Mouse (Mus musculus) MEL (cell line): ENCODE measurements around the gene Gpr3. TPM values are rescaled to one million over a fixed set of nuclear protein-coding genes. Genes with fewer than 3 reads are reported as not detected.

Experiments
- DNase-seq: peaks from one replicate; pipeline ENCODE4 v3.0.0; 2011; ENCODE audit warnings: low read depth, low spot score
- H3K27ac ChIP-seq: 2 replicates; pipeline ENCODE4 v1.5.1; 2012; ENCODE audit warnings: low read depth, mild to moderate bottlenecking, control low read depth, low read length, moderate library complexity; ENCODE audit not compliant: control insufficient read depth
- H3K27me3 ChIP-seq, 2 experiments: fragments of 150-350 bp in 1 of 2; sonication (generic) in 1 of 2; 2 replicates each; pipeline ENCODE4 v1.6.1; 2012; ENCODE audit warnings: low read length in 2 of 2, mild to moderate bottlenecking in 2 of 2, improper control_type of control experiment in 1 of 2, moderate library complexity in 1 of 2; ENCODE audit not compliant: insufficient read depth in 2 of 2, control insufficient read depth in 1 of 2
- H3K36me3 ChIP-seq, 2 experiments: 2 replicates each; pipeline ENCODE4 v1.6.1; 2012 to 2014; ENCODE audit warnings: low read length in 2 of 2, improper control_type of control experiment in 1 of 2, inconsistent platforms in 1 of 2, mild to moderate bottlenecking in 1 of 2; ENCODE audit not compliant: insufficient read depth in 2 of 2, control insufficient read depth in 1 of 2
- H3K4me1 ChIP-seq, 2 experiments: fragments of 150-350 bp in 1 of 2; sonication (generic) in 1 of 2; 2 replicates each; pipeline ENCODE4 v1.6.1; 2012; ENCODE audit warnings: low read length in 2 of 2, improper control_type of control experiment in 1 of 2, mild to moderate bottlenecking in 1 of 2; ENCODE audit not compliant: insufficient read depth in 2 of 2, control insufficient read depth in 1 of 2
- H3K4me3 ChIP-seq, 2 experiments: fragments of 150-350 bp in 1 of 2; sonication (generic) in 1 of 2; 2 replicates each; pipeline ENCODE4 v1.5.1; 2012; ENCODE audit warnings: low read depth in 2 of 2, low read length in 2 of 2, mild to moderate bottlenecking in 2 of 2, moderate library complexity in 2 of 2, control low read depth in 1 of 2, improper control_type of control experiment in 1 of 2; ENCODE audit not compliant: control insufficient read depth in 1 of 2, insufficient read depth in 1 of 2
- H3K79me2 ChIP-seq: 2 replicates; pipeline ENCODE4 v1.6.1; 2012; ENCODE audit warnings: mild to moderate bottlenecking, low read length, moderate library complexity; ENCODE audit not compliant: control insufficient read depth, poor library complexity, insufficient read depth
- H3K9ac ChIP-seq: 2 replicates; pipeline ENCODE4 v1.6.1; 2012; ENCODE audit warnings: low read depth, mild to moderate bottlenecking, control low read depth, low read length, moderate library complexity; ENCODE audit not compliant: control insufficient read depth, poor library complexity, severe bottlenecking
- H3K9me3 ChIP-seq: fragments of 150-350 bp; sonication (generic); replicated peaks from 2 replicates; pipeline ENCODE4 v1.6.1; 2012; ENCODE audit warnings: mild to moderate bottlenecking, low read length, improper control_type of control experiment, moderate library complexity; ENCODE audit not compliant: insufficient read depth
- BHLHE40 ChIP-seq: IDR thresholded peaks from 2 replicates; pipeline ENCODE4 v1.6.1; 2012; ENCODE audit warnings: low read depth, mild to moderate bottlenecking, inconsistent platforms, low read length, improper control_type of control experiment, borderline replicate concordance
- CHD1 ChIP-seq: IDR thresholded peaks from 2 replicates; pipeline ENCODE4 v1.6.1; 2012; ENCODE audit warnings: low read depth, mild to moderate bottlenecking, inconsistent platforms, low read length, improper control_type of control experiment
- CTCF ChIP-seq, 3 experiments: IDR thresholded peaks in 2 of 3; conservative IDR thresholded peaks in 1 of 3; 2 replicates each; pipeline ENCODE4 v1.5.1; 2011 to 2012; ENCODE audit warnings: low read length in 3 of 3, low read depth in 2 of 3, mild to moderate bottlenecking in 2 of 3, improper control_type of control experiment in 1 of 3, inconsistent platforms in 1 of 3, mixed read lengths in 1 of 3, moderate library complexity in 1 of 3; ENCODE audit not compliant: control insufficient read depth in 1 of 3, insufficient read depth in 1 of 3, poor library complexity in 1 of 3, severe bottlenecking in 1 of 3
- E2F4 ChIP-seq: IDR thresholded peaks from 2 replicates; pipeline ENCODE4 v1.6.1; 2011; ENCODE audit warnings: low read depth, low read length, improper control_type of control experiment, borderline replicate concordance
- ELF1 ChIP-seq: IDR thresholded peaks from 2 replicates; pipeline ENCODE4 v1.6.1; 2014; ENCODE audit warnings: low read depth, mild to moderate bottlenecking, inconsistent platforms, low read length, improper control_type of control experiment, moderate library complexity
- GABPA ChIP-seq: IDR thresholded peaks from 2 replicates; pipeline ENCODE4 v1.6.1; 2012; ENCODE audit warnings: low read depth, mild to moderate bottlenecking, inconsistent platforms, low read length, improper control_type of control experiment, moderate library complexity
- KAT2A ChIP-seq: conservative IDR thresholded peaks from 2 replicates; pipeline ENCODE4 v1.6.1; 2012; ENCODE audit warnings: low read depth, low read length, improper control_type of control experiment, inconsistent platforms
- MAZ ChIP-seq: IDR thresholded peaks from 2 replicates; pipeline ENCODE4 v1.6.1; 2012; ENCODE audit warnings: low read depth, mild to moderate bottlenecking, inconsistent platforms, low read length, improper control_type of control experiment
- MEF2A ChIP-seq: IDR thresholded peaks from 2 replicates; pipeline ENCODE4 v1.6.1; 2014; ENCODE audit warnings: low read depth, mild to moderate bottlenecking, inconsistent platforms, low read length, improper control_type of control experiment; ENCODE audit not compliant: poor library complexity, insufficient replicate concordance, severe bottlenecking; ENCODE audit errors: extremely low read depth
- MXI1 ChIP-seq: IDR thresholded peaks from 2 replicates; pipeline ENCODE4 v1.6.1; 2011; ENCODE audit warnings: mild to moderate bottlenecking, low read depth, low read length, improper control_type of control experiment
- MYB ChIP-seq: IDR thresholded peaks from 2 replicates; pipeline ENCODE4 v1.6.1; 2011; ENCODE audit warnings: mild to moderate bottlenecking, low read depth, low read length, improper control_type of control experiment
- MYC ChIP-seq: IDR thresholded peaks from 2 replicates; pipeline ENCODE4 v1.6.1; 2011; ENCODE audit warnings: low read depth, mild to moderate bottlenecking, low read length, improper control_type of control experiment, moderate library complexity
- NRF1 ChIP-seq: IDR thresholded peaks from 2 replicates; pipeline ENCODE4 v1.6.1; 2014; ENCODE audit warnings: low read depth, mild to moderate bottlenecking, inconsistent platforms, low read length, improper control_type of control experiment, moderate library complexity; ENCODE audit not compliant: poor library complexity, insufficient read depth, severe bottlenecking
- RAD21 ChIP-seq: IDR thresholded peaks from 2 replicates; pipeline ENCODE4 v1.6.1; 2011; ENCODE audit warnings: mild to moderate bottlenecking, low read depth, low read length, improper control_type of control experiment
- SIN3A ChIP-seq: IDR thresholded peaks from 2 replicates; pipeline ENCODE4 v1.6.1; 2012; ENCODE audit warnings: low read length, improper control_type of control experiment, inconsistent platforms
- SMC3 ChIP-seq: IDR thresholded peaks from 2 replicates; pipeline ENCODE4 v1.6.1; 2011; ENCODE audit warnings: low read depth, low read length, improper control_type of control experiment
- TAL1 ChIP-seq: IDR thresholded peaks from 2 replicates; pipeline ENCODE4 v1.6.1; 2012; ENCODE audit warnings: mild to moderate bottlenecking, inconsistent platforms, low read length, moderate library complexity, mixed read lengths
- USF1 ChIP-seq: IDR thresholded peaks from 2 replicates; pipeline ENCODE4 v1.6.1; 2014; ENCODE audit warnings: low read depth, mild to moderate bottlenecking, inconsistent platforms, low read length, improper control_type of control experiment, moderate library complexity
- ZC3H11A ChIP-seq: IDR thresholded peaks from 2 replicates; pipeline ENCODE4 v1.6.1; 2012; ENCODE audit warnings: low read depth, mild to moderate bottlenecking, inconsistent platforms, low read length, improper control_type of control experiment
- ZKSCAN1 ChIP-seq: IDR thresholded peaks from 2 replicates; pipeline ENCODE4 v1.6.1; 2012; ENCODE audit warnings: low read depth, mild to moderate bottlenecking, inconsistent platforms, low read length, improper control_type of control experiment, moderate library complexity
- ZNF384 ChIP-seq: IDR thresholded peaks from 2 replicates; pipeline ENCODE4 v1.6.1; 2012; ENCODE audit warnings: low read depth, mild to moderate bottlenecking, inconsistent platforms, low read length, improper control_type of control experiment
- polyA plus RNA-seq, 2 experiments: library from polyadenylated mRNA; stranded (reverse) in 1 of 2; unstranded in 1 of 2; fragments of >175 nt in 1 of 2; fragments of >200 nt in 1 of 2; gene quantifications; 2 replicates each; pipeline versions ENCODE4 v1.2.1 to v1.2.4; 2012; ENCODE audit warnings: low replicate concordance in 2 of 2, low read depth in 1 of 2; ENCODE audit not compliant: insufficient read length in 2 of 2, insufficient read depth in 1 of 2, missing spikeins in 1 of 2
- total RNA-seq: library from RNA; depleted of rRNA; stranded (reverse); fragments of 300-350 nt; gene quantifications from 2 replicates; pipeline ENCODE4 v1.2.3, GENCODE M21; 2012

The Gpr3 gene
- total and polyA plus RNA-seq, 3 experiments, result 0.08 to 0.35 TPM; not detected in 1

- Histone ChIP-seq H3K36me3 (peaks cover 0 to 8% of the 10 kb centered on the region in 2 experiments; a peak in 2 of 4 replicates), H3K4me3 (no peak overlapping the region), H3K4me1 (no peaks in the 10 kb centered on the region), H3K79me2 (no peaks in the 10 kb centered on the region), H3K27ac (no peak overlapping the region), H3K9ac (no peak overlapping the region), H3K9me3 (no peaks in the 10 kb centered on the region), H3K27me3 (no peaks in the 10 kb centered on the region)
- TF ChIP-seq ELF1, result no peak
- TF ChIP-seq ZC3H11A, result no peak
- no peak for TF ChIP-seq RAD21
- no peak for TF ChIP-seq TAL1
- TF ChIP-seq MYB, result no peak
- TF ChIP-seq CHD1, result no peak
- TF ChIP-seq MXI1, result no peak
- no peak for TF ChIP-seq SIN3A
- DNase-seq, result no peak
These were observed 22.9 kb downstream of the Gpr3 start for GRCm38 (mm10) chr4:133189396-133189795.

- H3K79me2 ChIP-seq, result no peaks in the 10 kb centered on the region
- H3K9ac ChIP-seq, result no peak overlapping the region
- H3K27ac ChIP-seq, result no peak overlapping the region
- TF ChIP-seq RAD21 (peak; percentile 21), CTCF (IDR thresholded peaks at IDR 0.05 in 2 of 3, conservative IDR thresholded peaks at IDR 0.05 in 1 of 3; ENCODE audit: control insufficient read depth in 1 of 3, insufficient read depth in 1 of 3, low read depth in 2 of 3, low read length in 3 of 3, poor library complexity in 1 of 3, severe bottlenecking in 1 of 3) (peak in 2 of 3 experiments; percentile 20 to 25; a peak in 2 of 6 replicates), MYC (no peak), SMC3 (peak; percentile 32; the same call in 1 of the 2 replicates)
- no peaks in the 10 kb centered on the region for H3K4me1 ChIP-seq
- H3K27me3 ChIP-seq, result no peaks in the 10 kb centered on the region
- peaks cover 0 to 8% of the 10 kb centered on the region in 2 experiments; a peak in 2 of 4 replicates for H3K36me3 ChIP-seq
- no peaks in the 10 kb centered on the region for H3K9me3 ChIP-seq
- DNase-seq, result peak; percentile 37
- no peak overlapping the region for H3K4me3 ChIP-seq
These were observed 25.5 kb downstream of the Gpr3 start for GRCm38 (mm10) chr4:133186856-133187255.

GRCm38 (mm10) chr4:133185893-133186292, 26.4 kb downstream of the Gpr3 start:
- H3K36me3 ChIP-seq, result peaks cover 0 to 6% of the 10 kb centered on the region in 2 experiments; a peak in 2 of 4 replicates
- no peak overlapping the region for H3K4me3 ChIP-seq
- no peaks in the 10 kb centered on the region for H3K4me1 ChIP-seq

More at GRCm38 (mm10) chr4:133185893-133186292, 26.4 kb downstream of the Gpr3 start:
- no peaks in the 10 kb centered on the region for H3K9me3 ChIP-seq
- DNase-seq, result no peak
- H3K9ac ChIP-seq, result no peak overlapping the region
- no peaks in the 10 kb centered on the region for H3K79me2 ChIP-seq
- TF ChIP-seq MEF2A (no peak), BHLHE40 (no peak), ZC3H11A (no peak), GABPA (no peak), SMC3 (no peak), NRF1 (no peak), MYB (no peak), USF1 (no peak), KAT2A (no peak), MAZ (no peak), ZNF384 (no peak), ZKSCAN1 (no peak), E2F4 (no peak), MYC (no peak)
- H3K27ac ChIP-seq, result no peak overlapping the region
- no peaks in the 10 kb centered on the region for H3K27me3 ChIP-seq
